Mouse (Mus musculus): ENCODE measurements around the gene Snx30.

Snx30 gene

GRCm38 (mm10) chr4:59794116-59794515 lies 11.5 kb upstream of the Snx30 start:
- DNase-seq (ENCODE audit: low read depth, low spot score) = no peak

GRCm38 (mm10) chr4:59795788-59796455 lies 9.7 kb upstream of the Snx30 start:
- no peak for DNase-seq (ENCODE audit: low read depth, low spot score)

GRCm38 (mm10) chr4:59800181-59800580 lies 5.5 kb upstream of the Snx30 start:
- no peak for DNase-seq (ENCODE audit: low read depth, low spot score)

- DNase-seq (ENCODE audit: low read depth, low spot score) = no peak
Observed at GRCm38 (mm10) chr4:59801489-59801888, 4.2 kb upstream of the Snx30 start, which contains the start of gene Inip. Gene Inip, minus strand, starts transcription at chr4:59801589.

GRCm38 (mm10) chr4:59802107-59802506 lies 3.5 kb upstream of the Snx30 start:
- DNase-seq (ENCODE audit: low read depth, low spot score) = no peak

- DNase-seq (ENCODE audit: low read depth, low spot score) = no peak
Observed at GRCm38 (mm10) chr4:59802792-59803191, 2.8 kb upstream of the Snx30 start.

- DNase-seq (ENCODE audit: low read depth, low spot score) = no peak
Observed at GRCm38 (mm10) chr4:59803358-59803757, 2.3 kb upstream of the Snx30 start.

- DNase-seq (ENCODE audit: low read depth, low spot score) = no peak
Observed at GRCm38 (mm10) chr4:59804754-59805153, 886 bp upstream of the Snx30 start.

- DNase-seq (ENCODE audit: low read depth, low spot score) = no peak
Observed at GRCm38 (mm10) chr4:59805968-59806878, 583 bp downstream of the Snx30 start.

- DNase-seq (ENCODE audit: low read depth, low spot score) = no peak
Observed at GRCm38 (mm10) chr4:59806879-59807195, 1.2 kb downstream of the Snx30 start.

- DNase-seq (ENCODE audit: low read depth, low spot score) = no peak
Observed at GRCm38 (mm10) chr4:59807521-59807920, 1.9 kb downstream of the Snx30 start.

GRCm38 (mm10) chr4:59808396-59808795 lies 2.8 kb downstream of the Snx30 start:
- no peak for DNase-seq (ENCODE audit: low read depth, low spot score)

- DNase-seq (ENCODE audit: low read depth, low spot score) = no peak
Observed at GRCm38 (mm10) chr4:59814094-59814493, 8.5 kb downstream of the Snx30 start.

- DNase-seq (ENCODE audit: low read depth, low spot score) = no peak
Observed at GRCm38 (mm10) chr4:59815121-59815810, 9.6 kb downstream of the Snx30 start.

GRCm38 (mm10) chr4:59816016-59816415 lies 10.4 kb downstream of the Snx30 start:
- DNase-seq (ENCODE audit: low read depth, low spot score) = no peak

GRCm38 (mm10) chr4:59816477-59816876 lies 10.8 kb downstream of the Snx30 start:
- DNase-seq (ENCODE audit: low read depth, low spot score) = no peak

- no peak for DNase-seq (ENCODE audit: low read depth, low spot score)
Observed at GRCm38 (mm10) chr4:59817790-59818189, 12.2 kb downstream of the Snx30 start.

GRCm38 (mm10) chr4:59818498-59818897 lies 12.9 kb downstream of the Snx30 start:
- no peak for DNase-seq (ENCODE audit: low read depth, low spot score)

GRCm38 (mm10) chr4:59819054-59819472 lies 13.4 kb downstream of the Snx30 start:
- no peak for DNase-seq (ENCODE audit: low read depth, low spot score)

GRCm38 (mm10) chr4:59819477-59820022 lies 13.9 kb downstream of the Snx30 start:
- no peak for DNase-seq (ENCODE audit: low read depth, low spot score)

GRCm38 (mm10) chr4:59821516-59821915 lies 15.9 kb downstream of the Snx30 start:
- DNase-seq (ENCODE audit: low read depth, low spot score) = no peak

GRCm38 (mm10) chr4:59822119-59822518 lies 16.5 kb downstream of the Snx30 start:
- DNase-seq (ENCODE audit: low read depth, low spot score) = no peak

All from embryo, embryonic 11.5 days (tissue).